Mouse (Mus musculus) frontal cortex, adult (tissue): ENCODE measurements around the gene Nfic.

Experiments
- ATAC-seq: cut with Nextera tagmentation; 2 replicates; pipeline ENCODE4 v1.9.2; 2017; ENCODE audit warnings: mild to moderate bottlenecking, moderate library complexity, mixed read lengths; ENCODE audit not compliant: low TSS enrichment

Nfic gene

GRCm38 (mm10) chr10:81362336-81362949 lies 93.0 kb downstream of the Nfic start:
- no peak for ATAC-seq

- ATAC-seq: no peak
Observed at GRCm38 (mm10) chr10:81360721-81361120, 94.7 kb downstream of the Nfic start.

- ATAC-seq: no peak
Observed at GRCm38 (mm10) chr10:81358841-81359240, 96.6 kb downstream of the Nfic start.

DNA sequence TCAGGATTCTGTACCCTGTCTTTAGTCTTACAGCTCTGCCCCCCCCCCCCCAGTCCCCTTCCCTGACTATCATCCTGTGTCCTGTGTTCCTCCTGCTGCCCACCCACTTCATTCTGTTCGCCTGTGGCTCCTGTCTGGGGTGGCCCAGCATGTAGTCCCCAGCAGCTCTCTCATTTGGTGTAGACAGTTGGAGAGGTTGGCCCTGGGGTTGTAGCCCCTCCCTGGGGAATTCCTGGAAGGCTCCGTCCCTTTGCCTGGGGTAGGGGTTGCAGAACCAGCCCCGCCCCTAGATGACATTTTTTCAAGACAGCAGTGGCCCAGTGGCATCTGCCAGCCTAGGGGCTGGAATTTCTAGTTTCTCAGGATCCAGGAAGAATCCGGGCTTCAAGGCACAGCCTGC lies 97.2 kb downstream of the Nfic start:
- no peak for ATAC-seq

- ATAC-seq: peak; percentile 91
Observed at GRCm38 (mm10) chr10:81356991-81357844, 98.2 kb downstream of the Nfic start, which contains the start of gene Mfsd12. Mfsd12 (plus strand) TSS chr10:81357491.

DNA sequence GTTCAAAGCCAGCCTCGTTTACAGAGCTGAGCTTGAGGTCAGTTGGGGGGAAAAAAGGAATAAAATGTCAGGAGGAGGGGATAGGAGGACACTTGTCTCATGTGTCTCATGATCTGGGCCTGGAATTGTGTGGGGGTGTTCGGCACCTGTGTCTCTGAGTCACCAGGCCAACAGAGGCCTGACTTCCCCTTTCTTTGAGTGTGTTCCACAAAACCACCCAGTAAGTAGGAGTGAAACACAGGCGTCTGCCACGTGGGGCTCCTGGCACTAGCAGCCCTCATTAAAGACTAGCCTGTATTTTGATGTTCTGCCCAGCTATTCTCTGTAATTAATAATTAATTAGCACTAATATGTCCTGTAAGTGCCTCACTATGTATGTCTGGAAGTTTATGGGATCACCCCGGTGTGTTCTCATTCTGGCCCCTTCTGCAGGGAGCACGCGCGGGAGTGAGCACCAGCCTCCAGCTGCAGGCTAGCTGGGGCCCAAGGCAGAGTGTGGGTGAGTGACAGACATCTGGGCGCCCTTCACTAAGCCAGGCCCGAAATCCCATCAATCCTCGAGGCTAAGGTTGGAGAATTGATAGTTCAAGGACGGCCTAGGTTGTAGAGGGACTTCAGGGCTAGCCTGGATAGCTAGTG lies 99.0 kb downstream of the Nfic start:
- ATAC-seq: no peak

DNA sequence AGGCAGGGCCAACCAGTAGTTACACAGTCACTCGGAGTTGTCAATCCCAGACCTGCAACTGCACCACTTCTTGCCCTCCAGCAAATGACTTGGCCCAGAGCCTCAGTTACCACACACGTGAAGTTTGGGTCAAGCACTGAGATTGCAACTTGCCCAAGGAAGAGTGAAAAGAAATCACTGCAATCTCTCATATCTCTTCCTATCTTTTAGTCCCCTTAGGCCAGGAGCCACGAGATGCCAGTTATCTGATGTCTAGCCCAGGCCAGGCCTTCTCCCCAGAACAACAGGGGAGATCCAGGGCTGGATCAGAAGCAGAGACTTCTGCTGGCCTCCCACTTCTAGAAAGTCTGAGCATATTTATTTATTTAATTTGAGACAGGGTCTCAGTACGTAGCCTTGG lies 99.9 kb downstream of the Nfic start:
- ATAC-seq: no peak

DNA sequence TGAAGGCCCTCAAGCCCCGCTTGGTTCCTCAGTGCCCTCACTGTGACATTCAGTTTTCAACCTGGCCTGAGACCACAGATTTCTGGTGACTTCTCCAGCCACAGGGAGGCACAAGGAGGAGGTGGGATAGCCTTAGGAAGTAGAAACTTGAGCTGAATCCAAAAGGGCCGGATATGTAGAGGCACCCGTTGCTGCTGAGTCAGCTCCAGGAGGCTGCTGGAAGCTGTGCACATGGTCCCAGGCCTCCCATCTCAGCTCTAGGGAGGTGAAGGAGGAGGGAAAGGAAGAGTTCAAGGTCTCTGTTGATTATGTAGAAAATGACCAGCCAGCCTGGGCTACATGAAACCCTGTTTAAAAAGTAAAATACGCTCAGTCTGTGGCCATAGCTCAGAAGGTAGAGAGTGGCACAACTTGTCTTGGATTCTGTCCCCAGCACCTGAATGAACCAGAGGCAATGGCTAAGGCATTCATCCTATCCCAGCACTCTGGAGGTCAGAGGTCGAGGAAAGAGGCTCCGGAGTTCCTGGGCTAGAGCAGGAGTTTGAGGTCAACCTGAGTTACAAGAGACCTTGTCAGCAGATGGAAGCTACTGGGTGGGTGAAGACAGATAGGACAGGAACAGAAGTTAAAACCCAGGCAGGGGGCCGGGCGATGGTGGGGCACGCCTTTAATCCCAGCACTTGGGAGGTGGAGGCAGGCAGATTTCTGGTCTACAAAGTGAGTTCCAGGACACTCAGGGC lies 100.5 kb downstream of the Nfic start:
- no peak for ATAC-seq

- ATAC-seq: no peak
Observed at GRCm38 (mm10) chr10:81351678-81352291, 103.7 kb downstream of the Nfic start.

DNA sequence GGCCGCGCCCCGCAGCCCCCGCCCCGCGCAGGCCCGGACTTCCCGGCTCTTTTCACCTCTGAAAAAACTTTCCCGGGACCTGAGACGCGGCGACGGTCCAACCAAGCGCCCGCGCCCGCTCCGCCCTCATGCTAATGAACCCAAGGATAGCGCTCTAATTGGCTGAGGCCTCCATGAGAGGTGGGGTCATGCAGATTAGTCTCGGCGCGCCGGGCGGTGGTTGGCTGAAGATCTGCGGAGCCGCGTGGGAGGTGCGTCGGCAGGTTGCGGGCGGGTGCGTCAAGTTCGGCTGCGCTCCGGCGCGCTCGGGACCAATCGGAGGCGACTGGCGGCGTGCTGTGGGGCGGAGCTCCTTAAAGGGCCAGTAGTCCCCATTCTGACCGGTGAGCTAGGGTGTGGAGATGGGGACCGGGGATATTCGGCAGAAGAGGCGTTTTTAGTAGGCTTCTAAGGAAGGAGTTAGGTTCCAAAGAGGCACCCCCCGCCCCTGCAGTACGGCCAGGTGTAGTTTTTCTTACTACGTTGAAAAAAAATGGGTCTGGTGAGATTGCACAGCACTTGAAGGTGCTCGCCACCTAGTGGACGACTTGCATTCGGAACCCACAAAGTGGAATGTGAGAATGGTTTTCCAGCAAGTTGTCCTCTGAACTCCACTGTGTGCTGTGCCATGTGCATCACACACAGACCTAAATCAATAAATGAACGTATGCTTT lies 104.9 kb downstream of the Nfic start, which contains the start of gene Hmg20b:
Hmg20b (minus strand) TSS at position 130 of the 713 bp plus-strand sequence.
- peak; percentile 96 for ATAC-seq

- no peak for ATAC-seq
Observed at GRCm38 (mm10) chr10:81349961-81350350, 105.5 kb downstream of the Nfic start.

- ATAC-seq: no peak
Observed at GRCm38 (mm10) chr10:81349146-81349545, 106.3 kb downstream of the Nfic start.

DNA sequence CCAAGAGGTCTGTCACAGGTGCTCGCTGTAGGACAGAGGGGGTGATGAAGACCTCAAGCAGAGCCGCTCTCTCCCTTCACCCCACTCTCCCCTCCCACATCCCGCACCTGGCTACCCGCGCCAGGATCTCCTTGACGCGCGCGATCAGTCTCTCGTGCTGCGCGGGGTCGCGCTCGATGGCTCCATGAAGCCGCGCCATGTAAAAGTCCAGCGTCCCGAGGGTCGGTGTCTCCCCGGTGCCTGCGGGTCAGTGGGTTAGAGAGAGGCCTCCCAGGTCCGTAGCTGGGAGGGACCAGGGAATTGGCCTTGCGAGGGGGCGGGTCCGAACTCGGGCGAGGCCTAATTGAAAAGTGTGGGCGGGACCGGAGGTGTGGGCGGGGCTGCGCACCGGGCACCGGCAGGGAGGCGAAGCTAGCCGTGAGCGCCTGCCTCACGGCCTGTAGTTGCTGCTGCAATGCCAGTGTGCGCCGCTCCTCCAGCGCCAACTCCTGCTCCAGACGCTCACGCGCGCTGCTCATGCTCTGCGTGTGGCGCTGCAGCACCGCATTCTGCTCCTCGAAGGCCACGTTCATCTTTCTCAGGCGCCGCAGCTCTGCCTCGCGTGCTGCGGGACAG lies 108.9 kb downstream of the Nfic start:
- peak; percentile 38 for ATAC-seq
